Comparison of ENCODE assay signal across 18 mouse cellular contexts in the genomic region with DNA sequence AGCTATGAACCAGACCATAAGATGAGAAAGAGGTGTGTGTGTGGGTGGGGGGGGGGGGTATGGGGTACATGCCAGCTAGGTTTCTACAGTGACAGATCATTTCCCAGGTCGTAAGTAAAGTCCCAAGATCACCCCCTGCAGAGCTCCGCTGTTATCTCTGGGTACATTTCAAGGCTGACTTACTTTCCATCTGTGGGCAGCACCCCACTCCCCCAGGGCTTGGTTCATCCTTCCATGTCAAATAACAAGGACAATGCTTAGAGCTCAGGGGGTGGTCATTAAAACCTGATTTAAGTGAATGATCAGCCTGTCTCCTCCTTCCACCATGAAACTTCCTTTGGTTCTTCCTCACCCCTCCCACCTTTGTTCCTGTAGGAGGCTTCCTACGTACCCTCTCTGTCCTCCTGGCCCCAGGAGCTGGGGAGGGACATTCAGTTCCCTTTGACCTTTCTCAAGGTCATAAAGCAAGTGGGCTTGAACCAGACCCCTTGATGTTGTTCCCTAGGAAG.
"Had no signal": no experiment of that assay in that cellular context is flagged by ENCODE, and none has a peak within 500 bp of the region (broad histone marks: within the 10 kb centered on the region; RNA-seq: fewer than 3 reads in every experiment).

No protein-coding gene starts in this region.

- H3K27me3 ChIP-seq: lung, embryonic 15.5 days; midbrain, embryonic 13.5 days; midbrain, embryonic 15.5 days; neural tube, embryonic 12.5 days; stomach, embryonic 15.5 days had no signal

- H3K36me3 ChIP-seq: lung, embryonic 15.5 days; midbrain, embryonic 13.5 days; midbrain, embryonic 15.5 days; neural tube, embryonic 12.5 days; stomach, embryonic 15.5 days had no signal

- ATAC-seq: liver, postnatal 0 days; lung, postnatal 0 days; midbrain, embryonic 13.5 days; midbrain, embryonic 15.5 days had no signal

- H3K4me3 ChIP-seq: lung, embryonic 15.5 days; megakaryocyte, embryonic 14.5 days; midbrain, embryonic 13.5 days; midbrain, embryonic 15.5 days; neural tube, embryonic 12.5 days; stomach, embryonic 15.5 days had no signal

- DNase-seq: liver, postnatal 0 days; lung, adult 2 months; lung, postnatal 14 days; lung, postnatal 36 days; right cerebral cortex, postnatal 14 days; thymus, adult 2 months; thymus, postnatal 25 days; thymus, postnatal 4 days had no signal

- H3K4me1 ChIP-seq: lung, embryonic 15.5 days; megakaryocyte, embryonic 14.5 days; midbrain, embryonic 15.5 days; neural tube, embryonic 12.5 days; stomach, embryonic 15.5 days had no signal

- H3K9ac ChIP-seq: liver, postnatal 0 days; lung, embryonic 15.5 days; midbrain, embryonic 13.5 days; midbrain, embryonic 15.5 days; neural tube, embryonic 12.5 days; stomach, embryonic 15.5 days had no signal

- H3K4me2 ChIP-seq: lung, embryonic 15.5 days; midbrain, embryonic 11.5 days; midbrain, embryonic 13.5 days; midbrain, embryonic 15.5 days; neural tube, embryonic 12.5 days; stomach, embryonic 15.5 days had no signal

- H3K27ac ChIP-seq: lung, embryonic 15.5 days; macrophage; midbrain, embryonic 13.5 days; midbrain, embryonic 15.5 days; neural tube, embryonic 12.5 days; stomach, embryonic 15.5 days; stomach, postnatal 0 days had no signal

- H3K9me3 ChIP-seq: lung, embryonic 15.5 days; megakaryocyte, embryonic 14.5 days; midbrain, embryonic 13.5 days; midbrain, embryonic 15.5 days; neural tube, embryonic 12.5 days; stomach, embryonic 15.5 days had no signal
